ENCODE assay signal across 12 mouse cellular contexts in the genomic region with DNA sequence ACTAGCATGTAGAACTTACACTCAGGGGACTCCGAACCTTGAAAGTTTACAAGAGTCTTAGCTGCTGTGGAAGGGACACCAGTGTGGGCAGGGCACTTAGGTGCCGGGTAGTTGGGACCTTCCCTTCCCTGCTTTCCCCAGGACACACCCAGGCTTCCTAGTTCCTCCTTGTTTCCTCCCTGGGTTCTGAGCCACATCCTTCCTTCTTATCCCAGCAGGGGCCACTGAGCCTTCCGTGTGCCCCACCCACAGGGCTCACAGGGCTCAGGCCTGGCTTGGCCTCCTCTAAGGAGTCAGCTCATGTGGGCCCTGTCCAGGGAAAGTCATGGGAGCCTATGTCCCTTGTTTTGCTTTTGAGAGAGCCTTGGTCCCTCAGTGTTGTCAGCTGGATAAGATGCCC. TPM values are rescaled to one million over a fixed set of nuclear protein-coding genes. Genes with fewer than 3 reads are reported as not detected.
DNase-seq lines count a peak whose midpoint lies in the region; ATAC-seq and TF ChIP-seq lines count a peak whose summit lies in the region.
"Had no signal": no experiment of that assay in that cellular context is flagged by ENCODE, and none has a peak within 500 bp of the region (broad histone marks: within the 10 kb centered on the region; RNA-seq: fewer than 3 reads in every experiment).

No protein-coding gene starts in this region.

- peaks cover 56 to 69% of the 10 kb centered on the region in 2 experiments for H3K4me1 ChIP-seq in heart, embryonic 14.5 days (ENCODE audit: control insufficient read depth in 2 of 2, insufficient read depth in 2 of 2, low read length in 2 of 2)
- H3K4me1 ChIP-seq in liver, embryonic 15.5 days (replicated peaks), result peaks cover 69% of the 10 kb centered on the region
- H3K4me1 ChIP-seq in embryonic facial prominence, embryonic 10.5 days, result peaks cover 87% of the 10 kb centered on the region
- H3K4me1 ChIP-seq in stomach, embryonic 14.5 days (ENCODE audit: control insufficient read depth, insufficient read depth, low read length), result peaks cover 42% of the 10 kb centered on the region
- no peaks in the 10 kb centered on the region for H3K4me1 ChIP-seq in thymus, adult 2 months (replicated peaks; ENCODE audit: control insufficient read depth, insufficient read depth, low read length)

- DNase-seq in heart, adult 9 months (ENCODE audit: low spot score in 2 of 2), result no peak
- no peak for DNase-seq in liver
- DNase-seq in embryonic facial prominence, embryonic 10.5 days (ENCODE audit: low spot score), result no peak
- DNase-seq in gastrocnemius, postnatal 10 days, result no peak
- no peak for DNase-seq in thymus, adult 2 months
- DNase-seq: adrenal gland, postnatal 25 days; retina, postnatal 1 day had no signal

- H3K9me3 ChIP-seq in heart, embryonic 14.5 days (ENCODE audit: control insufficient read depth, low read length), result no peaks in the 10 kb centered on the region
- H3K9me3 ChIP-seq in liver, embryonic 15.5 days (replicated peaks), result no peaks in the 10 kb centered on the region
- H3K9me3 ChIP-seq in embryonic facial prominence, embryonic 10.5 days, result no peaks in the 10 kb centered on the region
- H3K9me3 ChIP-seq in stomach, embryonic 14.5 days (ENCODE audit: control insufficient read depth, low read depth, low read length), result no peaks in the 10 kb centered on the region
- H3K9me3 ChIP-seq: midbrain, embryonic 12.5 days had no signal

- WGBS in heart, embryonic 14.5 days, result 54% methylated on average over 3 of the region's 3 CpGs
- 60% methylated on average over 3 of the region's 3 CpGs for WGBS in liver, embryonic 15.5 days (ENCODE audit: insufficient replicate concordance)
- WGBS in embryonic facial prominence, embryonic 10.5 days, result 46% methylated on average over 3 of the region's 3 CpGs
- WGBS in stomach, embryonic 14.5 days, result 54% methylated on average over 3 of the region's 3 CpGs
- 96% methylated on average over 3 of the region's 3 CpGs for WGBS in thymus, adult 2 months

- H3K9ac ChIP-seq in heart, embryonic 14.5 days (ENCODE audit: low read length), result peak overlapping the region; percentile 42; the same call in 1 of the 2 replicates
- H3K9ac ChIP-seq in liver, embryonic 15.5 days, result no peak overlapping the region
- no peak overlapping the region for H3K9ac ChIP-seq in stomach, embryonic 14.5 days (replicated peaks; ENCODE audit: low read depth, low read length)
- H3K9ac ChIP-seq: midbrain, embryonic 12.5 days had no signal

- H3K4me2 ChIP-seq in heart, embryonic 14.5 days (ENCODE audit: low read length), result no peak overlapping the region
- no peak overlapping the region for H3K4me2 ChIP-seq in liver, embryonic 15.5 days
- H3K4me2 ChIP-seq in stomach, embryonic 14.5 days (replicated peaks; ENCODE audit: low read depth, low read length), result 0 out of 2 replicates have a peak overlapping the region, but pooled peaks have one; percentile 7
- H3K4me2 ChIP-seq: midbrain, embryonic 12.5 days had no signal

- TF ChIP-seq CTCF in thymus, adult 2 months (IDR thresholded peaks at IDR 0.05; ENCODE audit: borderline replicate concordance, control insufficient read depth, extremely low read depth, insufficient read depth, low read length, poor library complexity), result no peak

- no peak for TF ChIP-seq POLR2A in thymus, adult 2 months (IDR thresholded peaks at IDR 0.05; ENCODE audit: control insufficient read depth, extremely low read depth, insufficient read depth, low read length, poor library complexity)

- peak overlapping the region; percentile 6 to 39; a peak in 2 of 4 replicates for H3K27ac ChIP-seq in heart, embryonic 14.5 days (replicated peaks in 1 of 2; ENCODE audit: control insufficient read depth in 1 of 2, insufficient read depth in 1 of 2, low read depth in 2 of 2, low read length in 2 of 2)
- H3K27ac ChIP-seq in liver, embryonic 15.5 days (replicated peaks), result 0 out of 2 replicates have a peak overlapping the region, but pooled peaks have one; percentile 2
- peak overlapping the region; percentile 68 for H3K27ac ChIP-seq in embryonic facial prominence, embryonic 10.5 days (replicated peaks)
- peak overlapping the region; percentile 87 for H3K27ac ChIP-seq in stomach, embryonic 14.5 days (ENCODE audit: low read length)
- no peak overlapping the region for H3K27ac ChIP-seq in thymus, adult 2 months (ENCODE audit: control insufficient read depth, insufficient read depth, low read length)
- H3K27ac ChIP-seq: layer of hippocampus, adult 2 months; midbrain, embryonic 12.5 days had no signal

- H3K27me3 ChIP-seq in heart, embryonic 14.5 days (ENCODE audit: control insufficient read depth, insufficient read depth, low read length), result no peaks in the 10 kb centered on the region
- no peaks in the 10 kb centered on the region for H3K27me3 ChIP-seq in liver, embryonic 15.5 days
- 0 out of 2 replicates have a peak, but pooled peaks cover 16% of the 10 kb centered on the region for H3K27me3 ChIP-seq in embryonic facial prominence, embryonic 10.5 days (replicated peaks; ENCODE audit: low read depth, poor library complexity, severe bottlenecking)
- H3K27me3 ChIP-seq in stomach, embryonic 14.5 days (ENCODE audit: control insufficient read depth, insufficient read depth, low read length), result no peaks in the 10 kb centered on the region
- no peaks in the 10 kb centered on the region for H3K27me3 ChIP-seq in thymus, adult 2 months (ENCODE audit: control insufficient read depth, insufficient read depth, low read length)

- H3K36me3 ChIP-seq in heart, embryonic 14.5 days (ENCODE audit: control insufficient read depth, insufficient read depth, low read length), result 0 out of 2 replicates have a peak, but pooled peaks cover 3% of the 10 kb centered on the region
- peaks cover 6% of the 10 kb centered on the region; the same call in 1 of the 2 replicates for H3K36me3 ChIP-seq in liver, embryonic 15.5 days (replicated peaks)
- no peaks in the 10 kb centered on the region for H3K36me3 ChIP-seq in embryonic facial prominence, embryonic 10.5 days (replicated peaks)
- no peaks in the 10 kb centered on the region for H3K36me3 ChIP-seq in stomach, embryonic 14.5 days (ENCODE audit: control insufficient read depth, insufficient read depth, low read length)
- no peaks in the 10 kb centered on the region for H3K36me3 ChIP-seq in thymus, adult 2 months (ENCODE audit: control insufficient read depth, insufficient read depth, low read length)
- H3K36me3 ChIP-seq: midbrain, embryonic 12.5 days had no signal

- no peak overlapping the region for H3K4me3 ChIP-seq in heart, embryonic 14.5 days (ENCODE audit: control insufficient read depth in 1 of 2, insufficient read depth in 1 of 2, low read depth in 1 of 2, low read length in 2 of 2)
- H3K4me3 ChIP-seq in liver, embryonic 15.5 days (replicated peaks), result no peak overlapping the region
- no peak overlapping the region for H3K4me3 ChIP-seq in embryonic facial prominence, embryonic 10.5 days
- H3K4me3 ChIP-seq in stomach, embryonic 14.5 days (ENCODE audit: low read depth, low read length), result no peak overlapping the region
- H3K4me3 ChIP-seq in thymus, adult 2 months (ENCODE audit: control insufficient read depth, insufficient read depth, low read length), result no peak overlapping the region
- H3K4me3 ChIP-seq: layer of hippocampus, adult 2 months; midbrain, embryonic 12.5 days had no signal

- ATAC-seq in heart, embryonic 14.5 days (ENCODE audit: insufficient number of reproducible peaks, insufficient read depth, low FRiP score, low read depth), result no peak
- no peak for ATAC-seq in liver, embryonic 15.5 days (ENCODE audit: insufficient read depth)
- ATAC-seq in stomach, embryonic 14.5 days (ENCODE audit: insufficient number of reproducible peaks, insufficient read depth, low FRiP score, low read depth), result no peak

RNA-seq across cellular contexts. Expression of a gene that starts 15.9 kb away (rescaled TPM):
- 14.5 and 15.5 TPM in 2 replicates for polyA plus RNA-seq in heart, embryonic 14.5 days (2014; fragmentation: Nextera tagmentation; extraction: Ambion mirVana)
- 11.9 and 16.2 TPM in 2 replicates for polyA plus RNA-seq in liver, embryonic 15.5 days (2015; fragmentation: Nextera tagmentation; extraction: Ambion mirVana)
- 15.3 and 15.5 TPM in 2 replicates for polyA plus RNA-seq in embryonic facial prominence, embryonic 10.5 days (2016; fragmentation: Nextera tagmentation; extraction: Ambion mirVana)
- polyA plus RNA-seq in stomach, embryonic 14.5 days (2014; fragmentation: Nextera tagmentation; extraction: Ambion mirVana), result 37.6 and 41.1 TPM in 2 replicates
- total RNA-seq in gastrocnemius, postnatal 10 days (2021), result 10 to 100 TPM; 16.5 to 17.4 TPM
- polyA plus RNA-seq in thymus, adult 2 months (2012; rRNA removed), result 54.5 and 68.6 TPM in 2 replicates

RNA-seq across cellular contexts. Expression of a gene that starts 18.5 kb away (rescaled TPM):
- polyA plus RNA-seq in heart, embryonic 14.5 days (2014; fragmentation: Nextera tagmentation; extraction: Ambion mirVana), result 0.09 and 0.22 TPM in 2 replicates
- 0.45 and 0.46 TPM in 2 replicates for polyA plus RNA-seq in liver, embryonic 15.5 days (2015; fragmentation: Nextera tagmentation; extraction: Ambion mirVana)
- polyA plus RNA-seq in embryonic facial prominence, embryonic 10.5 days (2016; fragmentation: Nextera tagmentation; extraction: Ambion mirVana), result 0.07 and 0.16 TPM in 2 replicates
- polyA plus RNA-seq in stomach, embryonic 14.5 days (2014; fragmentation: Nextera tagmentation; extraction: Ambion mirVana), result 3.1 and 5.9 TPM in 2 replicates
- total RNA-seq in gastrocnemius, postnatal 10 days (2021), result not detected
- 5.4 and 6.1 TPM in 2 replicates for polyA plus RNA-seq in thymus, adult 2 months (2012; rRNA removed)

RNA-seq across cellular contexts. Expression of a gene that starts 25.2 kb away (rescaled TPM):
- polyA plus RNA-seq in heart, embryonic 14.5 days (2014; fragmentation: Nextera tagmentation; extraction: Ambion mirVana), result 18.9 and 24.2 TPM in 2 replicates
- polyA plus RNA-seq in liver, embryonic 15.5 days (2015; fragmentation: Nextera tagmentation; extraction: Ambion mirVana), result 13.7 and 18.7 TPM in 2 replicates
- polyA plus RNA-seq in embryonic facial prominence, embryonic 10.5 days (2016; fragmentation: Nextera tagmentation; extraction: Ambion mirVana), result 40.3 and 40.6 TPM in 2 replicates
- 24.3 and 25.0 TPM in 2 replicates for polyA plus RNA-seq in stomach, embryonic 14.5 days (2014; fragmentation: Nextera tagmentation; extraction: Ambion mirVana)
- 10 to 100 TPM; 10.3 to 11.1 TPM for total RNA-seq in gastrocnemius, postnatal 10 days (2021)
- polyA plus RNA-seq in thymus, adult 2 months (2012; rRNA removed), result 31.6 and 34.3 TPM in 2 replicates

RNA-seq across cellular contexts. Expression of a gene that starts 26.3 kb away (rescaled TPM):
- polyA plus RNA-seq in heart, embryonic 14.5 days (2014; fragmentation: Nextera tagmentation; extraction: Ambion mirVana), result 21.0 and 21.1 TPM in 2 replicates
- 5.7 and 6.7 TPM in 2 replicates for polyA plus RNA-seq in liver, embryonic 15.5 days (2015; fragmentation: Nextera tagmentation; extraction: Ambion mirVana)
- 20.3 and 20.4 TPM in 2 replicates for polyA plus RNA-seq in embryonic facial prominence, embryonic 10.5 days (2016; fragmentation: Nextera tagmentation; extraction: Ambion mirVana)
- polyA plus RNA-seq in stomach, embryonic 14.5 days (2014; fragmentation: Nextera tagmentation; extraction: Ambion mirVana), result 14.3 and 15.3 TPM in 2 replicates
- total RNA-seq in gastrocnemius, postnatal 10 days (2021), result 10 to 100 TPM; 16.8 to 22.7 TPM
- polyA plus RNA-seq in thymus, adult 2 months (2012; rRNA removed), result 13.7 and 15.4 TPM in 2 replicates
